Mouse (Mus musculus) CD4-positive helper T cell, adult 2 months (primary cell): ENCODE measurements around the gene Prrg2.

Source experiments
- DNase-seq: peaks from one replicate; pipeline ENCODE4 v3.0.0-alpha.2; 2012; ENCODE audit warnings: low read depth, missing footprints, low spot score

Prrg2 gene

DNA sequence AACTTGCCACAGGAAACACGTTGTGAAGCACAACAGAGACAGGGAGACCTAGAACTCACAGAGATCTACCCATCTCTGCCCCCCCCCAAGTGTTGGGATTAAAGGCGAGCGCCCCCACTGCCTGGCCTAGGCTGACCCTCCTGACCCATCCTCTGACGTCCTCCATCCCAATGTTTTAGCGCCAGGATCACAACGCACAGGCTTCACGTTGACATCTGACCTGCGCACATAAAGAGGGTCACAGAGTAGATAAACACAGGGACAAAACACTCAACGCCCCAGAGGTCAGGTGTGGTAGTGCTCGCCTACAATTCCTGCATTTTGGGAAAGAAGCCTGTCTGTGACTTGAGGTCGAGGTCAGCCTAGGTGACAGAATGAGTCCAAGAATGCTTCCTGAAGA lies 25.8 kb downstream of the Prrg2 start:
- DNase-seq: no peak

DNA sequence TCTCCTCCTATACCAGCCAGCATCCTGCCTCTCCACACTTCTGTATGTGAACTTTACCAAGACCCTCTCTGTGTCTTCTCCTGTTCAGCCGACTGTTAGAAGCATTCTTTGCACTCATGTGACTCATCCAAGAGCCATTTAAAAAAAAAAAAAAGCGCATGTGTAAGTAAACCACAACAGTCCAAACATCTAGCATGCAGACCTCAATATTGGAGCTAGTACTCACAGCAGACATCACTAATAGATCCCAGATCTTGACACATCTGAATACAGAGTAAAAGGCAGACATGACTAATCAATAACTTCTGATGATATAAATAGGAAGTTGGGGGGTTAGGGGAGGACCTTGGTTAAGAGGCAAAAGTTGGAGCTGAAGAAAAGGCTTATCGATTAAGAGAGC lies 26.8 kb downstream of the Prrg2 start:
- no peak for DNase-seq

DNA sequence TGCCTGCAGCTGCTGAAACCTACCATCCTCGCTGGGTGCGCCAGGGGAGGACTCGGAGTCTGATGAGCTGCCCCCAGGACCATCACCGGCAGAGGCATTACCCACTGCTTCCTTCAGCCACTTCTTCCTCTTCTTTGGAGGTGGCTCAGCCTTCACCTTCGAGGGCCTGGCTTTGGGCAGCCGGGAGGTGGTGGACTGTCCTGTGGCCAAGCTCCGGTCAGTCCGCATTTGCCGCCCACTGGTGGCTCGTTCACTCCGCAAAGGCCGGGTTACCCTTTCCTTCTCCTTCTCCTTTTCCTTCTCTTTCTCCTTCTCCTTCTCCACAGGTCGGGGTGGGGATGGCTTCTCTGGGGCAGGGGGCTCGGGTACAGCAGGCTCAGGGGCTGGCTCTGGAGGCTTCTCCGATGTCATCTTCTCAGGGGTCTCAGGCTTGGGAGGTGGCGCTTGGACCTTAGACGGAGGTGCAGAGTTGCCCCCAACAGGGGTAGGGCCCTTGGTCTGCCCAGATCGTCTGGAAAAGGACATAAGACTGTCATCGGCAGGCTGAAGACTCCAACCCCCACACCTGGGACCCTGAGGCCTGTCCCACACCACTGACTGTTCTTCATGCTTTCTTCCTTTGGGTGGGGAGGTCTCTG lies 28.6 kb downstream of the Prrg2 start:
- no peak for DNase-seq

DNA sequence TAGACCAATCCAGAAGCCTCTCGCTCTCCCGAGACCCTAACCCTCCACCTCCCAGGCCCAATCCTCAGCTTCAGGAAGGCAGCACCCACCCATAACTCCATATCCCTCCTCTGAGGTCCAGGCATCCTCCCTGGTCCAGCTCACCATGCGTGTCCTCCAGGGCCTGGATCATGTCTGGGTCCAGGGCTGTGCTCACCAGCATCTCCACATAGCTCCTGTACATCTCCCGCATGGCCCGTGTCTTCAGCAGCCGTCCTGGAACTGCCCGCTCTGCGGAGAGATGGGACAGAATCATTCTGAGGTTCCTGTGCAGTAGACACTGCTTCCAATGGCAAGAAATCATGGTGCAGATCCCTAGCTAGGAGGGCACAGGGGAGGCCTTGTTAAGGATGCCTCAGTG lies 31.6 kb downstream of the Prrg2 start:
- DNase-seq: no peak

DNA sequence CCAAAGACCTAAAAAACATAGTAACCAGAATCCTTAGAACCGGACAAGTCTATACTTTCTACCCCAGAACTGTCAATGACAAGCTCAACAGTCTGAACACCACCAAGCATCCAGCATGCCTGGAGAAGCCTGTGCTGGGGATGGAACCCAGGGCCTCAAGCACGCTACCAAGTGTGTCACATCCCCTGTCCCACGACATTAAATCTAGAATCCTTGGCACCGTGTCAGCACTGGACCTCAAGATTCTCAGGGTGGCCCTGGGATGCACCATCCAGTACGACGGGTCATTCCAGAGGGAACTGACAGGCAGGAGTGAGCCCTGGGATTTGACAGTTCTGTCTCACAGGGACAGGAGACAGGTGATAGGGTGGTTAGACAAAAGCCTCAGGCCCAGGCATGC lies 32.5 kb downstream of the Prrg2 start:
- no peak for DNase-seq

DNA sequence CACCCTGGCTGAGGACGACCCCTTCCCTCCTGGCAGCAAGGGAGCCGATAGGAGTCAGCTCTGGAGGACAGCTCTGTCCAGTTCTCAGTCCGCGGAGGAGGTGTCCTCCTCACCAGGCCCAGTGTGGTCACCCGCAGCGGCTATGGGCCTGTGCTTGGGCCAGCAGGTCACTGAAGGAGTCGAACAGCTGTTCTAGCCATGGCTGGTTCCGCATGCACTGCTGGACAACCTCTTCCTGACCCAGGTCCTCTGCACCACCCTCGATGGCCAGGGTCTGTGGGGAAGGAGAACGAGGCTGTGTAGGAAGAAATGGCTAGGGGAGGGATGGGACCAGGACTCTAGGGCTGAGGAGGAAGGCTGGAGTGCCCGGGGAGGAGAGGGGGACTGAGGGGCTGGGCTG lies 34.1 kb downstream of the Prrg2 start:
- DNase-seq: no peak

DNA sequence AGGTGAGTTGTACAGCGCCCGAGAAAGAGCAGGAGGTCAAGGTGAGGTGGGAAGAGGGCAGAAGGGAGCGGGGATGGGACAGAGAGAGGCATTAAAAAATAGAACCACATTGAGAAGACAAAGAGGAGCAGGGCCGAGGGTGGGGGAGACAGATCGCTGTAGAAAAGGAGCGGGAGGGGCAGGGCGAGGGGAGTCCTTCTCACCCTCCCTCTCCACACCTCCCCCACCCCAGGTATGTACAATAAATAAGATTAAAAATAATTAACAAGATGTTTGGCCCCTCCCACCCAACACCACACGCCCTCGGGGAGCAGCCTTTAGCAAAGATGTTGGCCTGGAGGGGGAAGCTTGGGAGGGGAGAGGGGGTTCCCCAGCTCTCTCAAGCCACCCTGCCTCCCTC lies 34.7 kb downstream of the Prrg2 start:
- DNase-seq: no peak

DNA sequence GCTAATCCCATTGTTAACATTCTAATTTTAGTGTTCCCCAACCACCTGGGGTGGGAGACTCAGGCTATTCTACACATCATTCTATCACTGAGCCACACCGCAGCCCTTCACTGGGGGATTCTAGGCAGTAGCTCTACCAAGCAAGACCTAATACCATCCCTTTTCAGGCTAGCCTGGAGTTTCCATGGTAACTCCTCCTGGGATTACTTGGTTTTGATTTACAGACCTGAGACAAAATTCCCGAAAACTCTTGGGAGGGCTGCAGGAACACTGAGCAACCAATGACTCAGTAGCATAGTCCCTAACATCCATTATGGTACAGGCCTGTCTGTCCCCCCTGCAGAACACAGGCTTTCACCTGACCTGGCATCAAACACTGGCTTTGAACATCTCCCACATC lies 36.2 kb downstream of the Prrg2 start:
- DNase-seq: no peak

DNA sequence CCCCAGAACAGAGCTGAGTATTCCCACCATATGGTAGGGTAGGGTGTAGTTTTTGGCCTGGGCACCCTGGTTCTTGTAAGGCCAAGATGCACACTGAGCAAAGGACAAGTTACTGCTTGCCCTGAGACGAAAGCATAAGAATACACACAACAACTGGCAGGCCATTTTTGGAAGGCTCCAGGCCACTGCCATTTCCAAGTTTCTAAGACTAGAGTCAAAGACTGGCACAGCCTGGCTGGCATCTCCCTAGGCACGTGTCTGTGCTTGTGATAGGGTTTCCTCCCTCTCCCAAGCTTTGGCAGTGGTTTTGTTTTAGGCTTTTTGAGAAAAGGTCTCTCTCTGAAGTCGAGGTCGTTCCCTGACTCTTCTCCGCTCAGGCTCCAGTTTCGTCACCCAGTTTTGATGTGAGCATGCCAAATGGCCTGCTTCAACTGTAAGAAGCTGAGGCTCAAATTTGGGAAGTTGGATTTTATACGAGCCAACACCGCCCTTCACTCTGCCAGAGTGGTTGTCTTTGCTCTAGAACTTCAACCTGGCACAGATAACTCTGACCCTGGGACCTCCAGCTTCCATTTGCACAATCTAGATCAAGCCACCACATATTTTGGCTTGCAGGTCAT lies 36.8 kb downstream of the Prrg2 start:
- no peak for DNase-seq

DNA sequence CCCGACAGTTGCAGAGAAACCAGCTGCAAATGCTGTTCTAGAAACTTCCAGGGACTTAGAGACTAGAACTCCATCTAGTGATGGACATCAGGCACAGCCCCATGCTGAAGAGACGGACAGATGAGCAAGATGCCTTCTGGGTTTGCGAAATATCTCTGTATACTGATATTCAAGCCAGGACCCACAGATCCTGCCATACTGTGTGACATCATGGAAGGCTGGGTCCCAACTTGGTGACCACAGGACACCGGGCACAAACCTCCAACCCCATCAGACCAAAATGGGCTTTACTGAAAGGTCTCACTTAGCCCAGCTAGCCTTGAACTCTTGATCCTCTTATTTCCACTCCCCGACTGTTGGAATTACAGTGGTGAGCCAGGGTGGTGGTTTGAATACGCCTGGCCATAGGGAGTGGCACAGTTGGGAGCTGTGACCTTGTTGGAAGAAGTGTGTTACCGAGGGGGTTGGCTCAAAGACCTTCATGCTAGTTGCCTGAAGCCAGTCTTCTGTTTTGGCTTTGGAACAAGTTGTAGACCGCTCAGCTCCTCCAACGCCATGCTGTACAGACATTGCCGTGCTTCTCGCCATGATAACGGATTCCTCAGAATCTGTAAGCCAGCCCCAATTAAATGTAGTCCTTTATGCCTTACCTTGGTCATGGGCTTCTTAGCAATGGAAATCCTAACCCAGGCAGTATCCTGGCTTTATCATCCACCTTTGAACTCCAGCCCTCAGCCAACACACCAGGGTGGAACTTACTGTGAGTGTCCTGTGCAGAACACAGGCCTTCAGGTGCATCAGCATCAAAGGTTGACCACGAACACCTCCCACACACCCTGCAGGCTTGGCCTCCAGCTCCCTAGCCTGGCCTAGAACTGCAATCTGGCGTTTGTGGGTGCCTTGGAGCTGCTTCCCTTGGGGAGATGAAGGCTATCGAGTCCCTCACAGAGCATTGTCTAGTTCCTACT lies 37.9 kb downstream of the Prrg2 start:
- no peak for DNase-seq

DNA sequence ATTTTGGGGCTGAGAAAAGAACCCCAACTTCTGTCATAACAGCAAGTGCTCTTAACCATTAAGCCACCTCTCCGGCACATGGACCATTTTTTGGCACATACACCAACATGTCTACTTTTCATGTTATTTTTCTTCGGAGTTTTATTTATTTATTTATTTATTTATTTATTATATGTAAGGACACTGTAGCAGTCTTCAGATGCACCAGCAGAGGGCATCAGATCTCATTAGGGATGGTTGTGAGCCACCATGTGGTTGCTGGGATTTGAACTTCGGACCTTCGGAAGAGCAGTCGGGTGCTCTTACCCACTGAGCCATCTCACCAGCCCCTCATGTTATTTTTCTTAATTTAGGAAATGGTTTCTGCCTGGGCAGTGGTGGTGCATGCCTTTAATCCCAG lies 38.8 kb downstream of the Prrg2 start:
- peak; percentile 28 for DNase-seq

DNA sequence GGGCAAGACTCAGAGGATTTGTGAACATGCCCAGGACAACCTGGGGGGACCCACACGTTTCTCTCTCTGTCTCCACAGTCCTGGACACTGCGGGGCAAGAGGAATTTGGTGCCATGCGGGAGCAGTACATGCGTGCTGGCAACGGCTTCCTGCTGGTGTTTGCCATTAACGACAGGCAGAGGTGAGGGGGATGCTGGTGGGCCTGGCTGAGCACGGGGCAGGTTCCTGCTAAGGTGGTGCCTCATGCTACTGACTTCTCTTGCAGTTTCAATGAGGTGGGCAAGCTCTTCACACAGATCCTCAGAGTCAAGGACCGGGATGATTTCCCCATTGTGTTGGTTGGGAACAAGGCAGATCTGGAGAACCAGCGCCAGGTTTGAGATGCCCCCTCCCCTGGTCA lies 42.3 kb downstream of the Prrg2 start:
- DNase-seq: no peak

DNA sequence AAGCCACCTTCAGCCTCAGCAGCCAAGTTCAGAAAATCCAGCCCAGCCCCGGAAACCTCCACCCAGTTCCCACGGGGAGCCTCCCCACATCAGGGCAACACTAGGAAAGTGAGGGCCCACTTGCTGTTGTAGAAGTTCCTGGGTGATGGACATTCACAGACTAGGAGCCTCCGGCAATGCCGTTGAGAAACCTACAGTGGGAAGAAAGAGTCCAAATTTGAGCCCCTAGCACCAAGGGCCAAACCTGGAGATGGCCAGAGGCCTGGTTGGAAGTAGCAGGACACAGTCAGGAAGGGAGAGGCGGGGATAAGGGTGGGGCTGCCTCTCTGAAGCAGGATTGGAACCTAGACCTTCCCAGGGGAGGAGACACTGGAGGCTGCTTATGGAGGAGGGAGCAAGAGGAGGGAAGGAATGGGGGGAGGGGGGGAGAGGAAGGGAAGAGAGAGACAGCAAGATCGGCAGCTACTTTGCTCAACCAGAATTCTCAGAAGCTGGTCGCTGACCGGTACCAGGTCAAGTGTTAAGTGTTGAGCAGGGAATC lies 43.4 kb downstream of the Prrg2 start:
- no peak for DNase-seq

DNA sequence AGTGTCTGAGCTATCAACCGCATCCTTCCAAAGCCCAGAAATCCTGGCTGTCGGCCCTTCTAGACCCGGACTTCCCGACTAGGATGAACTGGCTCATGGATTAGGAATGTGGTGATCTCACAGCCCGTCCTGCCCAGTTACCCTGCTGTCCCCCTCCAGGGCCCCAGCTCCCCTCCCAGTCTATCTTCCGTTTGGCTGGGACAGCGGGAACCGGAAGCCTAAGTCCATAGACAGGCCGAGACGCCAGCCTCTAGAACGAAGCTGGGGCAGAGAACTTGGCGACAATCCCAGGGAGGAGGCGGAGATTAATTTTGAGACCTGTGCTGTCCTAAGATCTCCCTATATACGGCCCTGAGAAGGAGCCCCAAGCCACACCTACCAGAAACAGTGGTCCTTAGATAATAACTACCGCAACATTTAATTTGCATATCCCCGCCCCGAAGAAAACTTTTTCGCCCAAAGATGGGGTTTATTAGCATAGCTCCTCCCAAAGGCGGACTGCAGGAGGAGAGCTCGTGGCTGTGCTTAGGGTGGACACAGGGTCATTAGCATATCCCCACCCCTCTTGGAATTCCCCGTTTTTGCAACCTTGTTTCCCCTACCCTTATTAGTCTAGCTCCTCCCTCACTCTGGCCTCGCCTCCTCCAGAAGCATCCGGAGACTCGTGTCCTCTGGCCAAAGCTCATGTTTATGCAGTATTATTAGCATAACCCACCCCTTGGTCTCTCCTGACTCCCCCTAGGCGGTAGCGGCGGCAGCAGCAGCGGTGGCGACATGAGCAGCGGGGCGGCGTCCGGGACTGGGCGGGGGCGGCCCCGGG lies 45.0 kb downstream of the Prrg2 start, which contains the start of gene Rras:
Gene Rras (plus strand): TSS at position 720 of the 820 bp plus-strand sequence.
- DNase-seq: peak; percentile 98

DNA sequence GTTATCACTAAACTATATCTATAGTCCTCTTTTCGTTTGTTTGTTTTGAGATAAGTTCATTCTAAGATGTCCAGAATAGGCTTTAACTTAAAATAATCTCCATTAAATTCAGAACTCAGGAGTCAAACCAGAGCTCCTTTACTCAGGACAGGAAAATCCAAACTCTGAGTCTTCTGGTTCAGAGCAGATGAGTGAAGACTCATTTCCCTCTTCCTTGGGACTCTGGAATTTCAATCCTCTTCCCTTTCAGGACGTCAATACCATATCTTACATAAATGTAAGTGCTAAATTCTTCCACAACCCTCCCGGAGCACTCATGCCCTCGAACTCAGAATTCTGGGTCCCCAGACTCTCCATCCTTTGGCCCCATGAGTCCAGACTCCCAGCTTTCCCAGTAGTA lies 45.7 kb downstream of the Prrg2 start:
- no peak for DNase-seq

DNA sequence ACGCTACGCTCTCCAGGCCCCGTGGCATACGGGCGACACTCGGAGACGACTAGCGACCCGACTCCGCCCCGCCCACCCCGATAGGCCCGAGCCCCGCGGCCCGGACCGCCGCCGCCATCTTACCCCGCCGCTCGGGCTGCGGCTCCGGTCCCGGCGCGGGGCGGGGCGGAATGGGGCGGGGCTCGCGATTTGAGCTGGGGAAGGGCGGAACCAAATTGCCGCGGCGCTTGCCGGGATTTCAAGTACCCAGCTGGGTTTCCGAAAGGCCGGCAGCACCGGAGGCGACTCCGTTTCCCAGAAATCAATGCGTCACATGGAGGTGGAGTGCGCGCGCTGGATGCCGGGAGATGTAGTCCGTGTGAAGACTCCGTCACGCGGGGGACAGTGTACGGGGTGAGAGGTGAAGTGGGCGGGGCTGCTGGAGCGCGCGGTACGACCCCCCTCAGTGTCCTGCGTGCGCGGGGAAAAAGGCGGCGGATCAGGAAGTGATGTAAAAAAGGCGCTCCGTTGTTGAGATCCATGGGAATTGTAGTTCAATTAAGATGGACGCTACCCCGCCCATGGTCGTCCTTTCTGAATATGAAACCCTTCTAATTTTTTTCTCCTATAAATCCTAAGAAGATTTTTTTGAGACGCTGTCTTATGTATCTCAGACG lies 46.4 kb downstream of the Prrg2 start, which contains the start of gene Scaf1:
Gene Scaf1 (minus strand): TSS at position 407 of the 656 bp plus-strand sequence.
- DNase-seq: peak; percentile 100

DNA sequence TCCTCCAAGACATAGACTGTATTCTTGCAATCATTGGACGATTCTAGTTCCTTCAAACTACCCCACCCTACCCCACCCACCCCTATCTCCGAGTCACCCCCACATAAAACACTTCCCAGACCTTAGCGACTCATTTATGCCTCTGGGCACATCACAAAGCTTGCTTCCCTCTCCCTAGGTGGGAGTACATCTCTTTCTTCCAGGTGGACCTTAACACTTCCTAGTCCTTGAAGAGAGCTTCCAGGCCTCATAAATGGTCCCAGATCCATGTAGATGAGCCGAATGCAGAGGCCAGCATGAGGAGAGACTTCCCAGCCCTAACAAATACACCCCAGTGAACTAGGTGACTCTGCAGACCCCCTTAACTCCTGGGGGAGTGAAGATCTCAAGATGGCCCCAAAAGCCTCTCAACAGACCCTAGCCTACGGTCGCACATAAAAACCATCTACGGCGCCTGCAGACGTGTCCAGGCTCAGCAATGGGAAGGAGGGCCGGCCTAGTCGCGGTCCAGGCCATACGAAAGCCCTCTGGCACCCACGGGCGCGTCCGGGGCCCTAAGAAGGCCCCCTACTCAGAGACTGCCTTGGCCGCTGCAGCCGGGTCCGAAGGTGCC lies 47.0 kb downstream of the Prrg2 start:
- no peak for DNase-seq

DNA sequence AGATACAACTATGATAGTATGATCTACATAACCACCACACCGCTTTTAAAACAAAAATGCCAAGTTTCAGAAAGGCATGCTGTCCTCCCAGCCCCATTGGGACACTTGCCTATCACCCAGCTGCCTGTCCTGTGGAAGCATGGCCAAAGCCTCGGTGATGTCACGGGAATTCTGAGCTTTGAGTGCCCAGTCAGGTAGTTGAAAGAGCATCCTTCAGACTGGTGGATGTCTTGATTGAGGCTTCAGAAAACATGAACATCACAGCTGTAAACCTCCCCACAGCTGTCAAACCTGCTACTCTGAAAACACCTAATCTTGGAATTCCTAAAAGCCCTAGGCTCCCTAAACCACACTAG lies 48.4 kb downstream of the Prrg2 start:
- DNase-seq: no peak

DNA sequence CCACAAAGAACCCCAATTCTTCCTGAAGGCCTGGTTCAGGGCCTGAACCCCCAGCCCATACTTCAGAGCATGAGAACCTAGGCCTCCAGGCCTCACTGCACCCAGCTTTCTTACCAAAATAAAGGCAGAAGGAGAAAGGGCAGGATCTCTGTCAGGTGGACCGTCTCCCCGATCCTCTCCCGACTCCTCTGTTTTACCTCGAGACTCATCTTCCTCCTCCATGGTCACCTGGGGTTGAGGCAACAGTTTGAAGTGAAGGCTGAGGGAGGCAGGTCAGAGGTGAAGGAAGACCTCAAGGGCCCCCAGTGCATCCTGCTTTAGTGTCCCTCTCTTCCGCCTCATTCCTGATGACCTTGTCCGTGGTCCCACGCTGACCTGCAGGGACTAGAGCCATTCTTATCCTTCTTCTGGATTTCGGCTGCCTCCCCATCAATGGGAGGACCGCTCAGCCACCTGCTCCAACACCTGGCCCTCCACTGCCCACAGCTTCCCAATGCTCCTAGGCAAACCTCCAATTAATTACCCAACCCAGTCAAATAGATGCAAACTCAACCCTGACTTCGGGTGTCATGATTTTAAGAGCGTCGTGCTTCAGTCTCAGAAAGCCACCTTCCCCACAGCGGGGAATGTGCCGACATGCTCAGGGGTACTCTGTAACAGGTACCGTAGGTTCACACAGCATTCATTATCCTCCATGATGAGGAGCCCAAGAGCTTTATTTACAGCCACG lies 48.9 kb downstream of the Prrg2 start:
- no peak for DNase-seq

DNA sequence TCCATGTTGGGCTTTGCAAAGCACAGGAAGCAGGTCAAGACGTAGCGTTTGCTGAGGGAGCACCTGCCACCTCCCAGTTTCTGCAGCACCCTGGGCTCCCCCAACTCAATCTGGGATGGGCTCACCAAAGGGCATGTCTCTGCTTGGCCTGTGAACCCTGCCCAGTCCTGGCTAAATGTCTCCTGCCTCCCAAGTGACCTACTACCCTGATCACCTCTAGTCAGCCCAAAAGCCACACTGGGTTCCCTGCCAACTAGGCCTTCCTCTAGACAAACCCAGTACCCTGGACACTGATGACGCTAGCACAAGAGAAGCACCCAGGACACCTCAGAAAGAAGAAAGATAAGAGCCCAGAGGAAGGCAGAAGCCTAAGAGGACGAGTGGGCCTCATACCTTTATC lies 49.7 kb downstream of the Prrg2 start:
- no peak for DNase-seq
